ENCODE assay signal across 10 mouse cellular contexts in genomic region chr3:30736809-30737208, GRCm38 (mm10). TPM values are rescaled to one million over a fixed set of nuclear protein-coding genes. Genes with fewer than 3 reads are reported as not detected.
DNase-seq lines count a peak whose midpoint lies in the region; ATAC-seq and TF ChIP-seq lines count a peak whose summit lies in the region.
"Had no signal": no experiment of that assay in that cellular context is flagged by ENCODE, and none has a peak within 500 bp of the region (broad histone marks: within the 10 kb centered on the region; RNA-seq: fewer than 3 reads in every experiment).

No protein-coding gene starts in this region.

- no peak for TF ChIP-seq POLR2A in cerebellum, adult 2 months (IDR thresholded peaks at IDR 0.05; ENCODE audit: borderline replicate concordance, insufficient read depth, low read length)

- H3K9me3 ChIP-seq in embryonic facial prominence, embryonic 10.5 days: no peaks in the 10 kb centered on the region
- no peaks in the 10 kb centered on the region for H3K9me3 ChIP-seq in forebrain, postnatal 0 days (ENCODE audit: low read length)
- no peaks in the 10 kb centered on the region for H3K9me3 ChIP-seq in midbrain, embryonic 13.5 days
- H3K9me3 ChIP-seq in kidney, embryonic 14.5 days (ENCODE audit: control insufficient read depth, low read length): no peaks in the 10 kb centered on the region

- no peak overlapping the region for H3K4me3 ChIP-seq in embryonic facial prominence, embryonic 10.5 days
- H3K4me3 ChIP-seq in forebrain, postnatal 0 days (ENCODE audit: low read depth, low read length): no peak overlapping the region
- no peak overlapping the region for H3K4me3 ChIP-seq in midbrain, embryonic 13.5 days (replicated peaks)
- H3K4me3 ChIP-seq in kidney, embryonic 14.5 days (ENCODE audit: low read length): no peak overlapping the region
- no peak overlapping the region for H3K4me3 ChIP-seq in cerebellum, adult 2 months (replicated peaks; ENCODE audit: insufficient read depth, low read depth, low read length)

- no peaks in the 10 kb centered on the region for H3K36me3 ChIP-seq in embryonic facial prominence, embryonic 10.5 days (replicated peaks)
- no peaks in the 10 kb centered on the region for H3K36me3 ChIP-seq in forebrain, postnatal 0 days (ENCODE audit: insufficient read depth)
- H3K36me3 ChIP-seq in midbrain, embryonic 13.5 days: no peaks in the 10 kb centered on the region
- H3K36me3 ChIP-seq in kidney, embryonic 14.5 days (ENCODE audit: control insufficient read depth, insufficient read depth, low read length): no peaks in the 10 kb centered on the region

- no peaks in the 10 kb centered on the region for H3K27me3 ChIP-seq in embryonic facial prominence, embryonic 10.5 days (replicated peaks; ENCODE audit: low read depth, poor library complexity, severe bottlenecking)
- no peaks in the 10 kb centered on the region for H3K27me3 ChIP-seq in forebrain, postnatal 0 days (ENCODE audit: insufficient read depth, low read length)
- H3K27me3 ChIP-seq in midbrain, embryonic 13.5 days: no peaks in the 10 kb centered on the region
- no peaks in the 10 kb centered on the region for H3K27me3 ChIP-seq in kidney, embryonic 14.5 days (ENCODE audit: control insufficient read depth, insufficient read depth, low read length)
- no peaks in the 10 kb centered on the region for H3K27me3 ChIP-seq in cerebellum, adult 2 months (ENCODE audit: control insufficient read depth, insufficient read depth, low read length)

- H3K4me1 ChIP-seq in embryonic facial prominence, embryonic 10.5 days: peaks cover 9% of the 10 kb centered on the region; the same call in 1 of the 2 replicates
- 0 out of 2 replicates have a peak, but pooled peaks cover 10% of the 10 kb centered on the region for H3K4me1 ChIP-seq in forebrain, postnatal 0 days (ENCODE audit: insufficient read depth)
- H3K4me1 ChIP-seq in midbrain, embryonic 13.5 days (replicated peaks): 0 out of 2 replicates have a peak, but pooled peaks cover 8% of the 10 kb centered on the region
- H3K4me1 ChIP-seq in kidney, embryonic 14.5 days (ENCODE audit: control insufficient read depth, insufficient read depth, low read length): no peaks in the 10 kb centered on the region
- no peaks in the 10 kb centered on the region; the same call in 1 of the 2 replicates for H3K4me1 ChIP-seq in cerebellum, adult 2 months (ENCODE audit: control insufficient read depth, insufficient read depth, low read length)

- H3K9ac ChIP-seq in forebrain, postnatal 0 days: peak overlapping the region; percentile 7; the same call in 1 of the 2 replicates
- no peak overlapping the region for H3K9ac ChIP-seq in midbrain, embryonic 13.5 days (replicated peaks)
- no peak overlapping the region for H3K9ac ChIP-seq in kidney, embryonic 14.5 days (ENCODE audit: low read depth, low read length)

- TF ChIP-seq CTCF in forebrain, postnatal 0 days (IDR thresholded peaks at IDR 0.05; ENCODE audit: low read depth): no peak
- no peak for TF ChIP-seq CTCF in cerebellum, adult 2 months (IDR thresholded peaks at IDR 0.05; ENCODE audit: borderline replicate concordance, insufficient read depth, low read depth, low read length)

- no peak overlapping the region for H3K4me2 ChIP-seq in forebrain, postnatal 0 days (ENCODE audit: low read depth)
- H3K4me2 ChIP-seq in midbrain, embryonic 13.5 days (replicated peaks): no peak overlapping the region
- no peak overlapping the region for H3K4me2 ChIP-seq in kidney, embryonic 14.5 days (replicated peaks; ENCODE audit: low read depth, low read length)

- H3K27ac ChIP-seq in embryonic facial prominence, embryonic 10.5 days (replicated peaks): 0 out of 2 replicates have a peak overlapping the region, but pooled peaks have one; percentile 5
- peak overlapping the region; percentile 54; the same call in 1 of the 2 replicates for H3K27ac ChIP-seq in forebrain, postnatal 0 days (ENCODE audit: low read depth, low read length)
- no peak overlapping the region for H3K27ac ChIP-seq in midbrain, embryonic 13.5 days
- no peak overlapping the region for H3K27ac ChIP-seq in kidney, embryonic 14.5 days (ENCODE audit: low read depth, low read length)
- H3K27ac ChIP-seq in cerebellum, adult 2 months (ENCODE audit: insufficient read depth, low read length): no peak overlapping the region

- WGBS in embryonic facial prominence, embryonic 10.5 days: 76% methylated on average over 9 of the region's 9 CpGs
- 37% methylated on average over 9 of the region's 9 CpGs for WGBS in forebrain, postnatal 0 days
- 55% methylated on average over 9 of the region's 9 CpGs for WGBS in midbrain, embryonic 13.5 days
- 79% methylated on average over 9 of the region's 9 CpGs for WGBS in kidney, embryonic 14.5 days
- 43% methylated on average over 9 of the region's 9 CpGs for WGBS in cerebellum, adult 2 months

- peak; percentile 18 for DNase-seq in embryonic facial prominence, embryonic 10.5 days (ENCODE audit: low spot score)
- peak; percentile 66 for DNase-seq in forebrain, postnatal 0 days
- DNase-seq in layer of hippocampus, adult 18-20 months (ENCODE audit: low spot score in 2 of 2): peak; percentile 11 to 29
- no peak for DNase-seq in B cell, adult 2 months
- DNase-seq in kidney, postnatal 36 days: no peak
- DNase-seq in cerebellum, adult 2 months: no peak
- DNase-seq: kidney, postnatal 10 days; thymus, postnatal 25 days had no signal

- ATAC-seq in forebrain, postnatal 0 days: peak; percentile 91
- peak; percentile 67; the same call in 1 of the 2 replicates for ATAC-seq in midbrain, embryonic 13.5 days
- no peak for ATAC-seq in kidney, embryonic 14.5 days (ENCODE audit: low FRiP score, low TSS enrichment)

RNA-seq across cellular contexts. Expression of gene Samd7, which starts 9.3 kb away (rescaled TPM):
- not detected in 2 replicates for polyA plus RNA-seq in embryonic facial prominence, embryonic 10.5 days (2016; fragmentation: Nextera tagmentation; extraction: Ambion mirVana)
- 0.33 and 0.38 TPM in 2 replicates for total RNA-seq in forebrain, postnatal 0 days (2014; rRNA removed)
- polyA plus RNA-seq in forebrain, postnatal 0 days (2015; fragmentation: Nextera tagmentation; extraction: Ambion mirVana): 0.04 and 0.11 TPM in 2 replicates
- not detected for total RNA-seq in layer of hippocampus, adult 18-20 months (2021)
- polyA plus RNA-seq in midbrain, embryonic 13.5 days (2015; fragmentation: Nextera tagmentation; extraction: Ambion mirVana): not detected in 2 replicates
- polyA plus RNA-seq in kidney, embryonic 14.5 days (2014; fragmentation: Nextera tagmentation; extraction: Ambion mirVana): not detected in 2 replicates
- polyA plus RNA-seq in cerebellum, adult 2 months (2012; rRNA removed): 0.05 and 0.15 TPM in 2 replicates

RNA-seq across cellular contexts. Expression of gene Lrrc31, which starts 37.2 kb away (rescaled TPM):
- not detected in 2 replicates for polyA plus RNA-seq in embryonic facial prominence, embryonic 10.5 days (2016; fragmentation: Nextera tagmentation; extraction: Ambion mirVana)
- not detected in 2 replicates for total RNA-seq in forebrain, postnatal 0 days (2014; rRNA removed)
- polyA plus RNA-seq in forebrain, postnatal 0 days (2015; fragmentation: Nextera tagmentation; extraction: Ambion mirVana): not detected in 2 replicates
- total RNA-seq in layer of hippocampus, adult 18-20 months (2021): not detected
- polyA plus RNA-seq in midbrain, embryonic 13.5 days (2015; fragmentation: Nextera tagmentation; extraction: Ambion mirVana): 0.11 TPM in 1 of 2 replicates, not detected in the other
- polyA plus RNA-seq in kidney, embryonic 14.5 days (2014; fragmentation: Nextera tagmentation; extraction: Ambion mirVana): 0.24 TPM in 1 of 2 replicates, not detected in the other
- polyA plus RNA-seq in cerebellum, adult 2 months (2012; rRNA removed): not detected in 2 replicates

RNA-seq across cellular contexts. Expression of gene Sec62, which starts 55.9 kb away (rescaled TPM):
- 44.8 and 58.1 TPM in 2 replicates for polyA plus RNA-seq in embryonic facial prominence, embryonic 10.5 days (2016; fragmentation: Nextera tagmentation; extraction: Ambion mirVana)
- 66.7 and 72.1 TPM in 2 replicates for total RNA-seq in forebrain, postnatal 0 days (2014; rRNA removed)
- polyA plus RNA-seq in forebrain, postnatal 0 days (2015; fragmentation: Nextera tagmentation; extraction: Ambion mirVana): 88.5 and 92.8 TPM in 2 replicates
- total RNA-seq in layer of hippocampus, adult 18-20 months (2021): 10 to 100 TPM; 96.6 to 99.3 TPM
- 92.7 and 101 TPM in 2 replicates for polyA plus RNA-seq in midbrain, embryonic 13.5 days (2015; fragmentation: Nextera tagmentation; extraction: Ambion mirVana)
- polyA plus RNA-seq in kidney, embryonic 14.5 days (2014; fragmentation: Nextera tagmentation; extraction: Ambion mirVana): 98.0 and 108 TPM in 2 replicates
- 102 and 111 TPM in 2 replicates for polyA plus RNA-seq in cerebellum, adult 2 months (2012; rRNA removed)

Comparison
In these comparisons a context has a peak if more than half of its experiments do, and no peak if none do; other contexts are left out.
1. DNase-seq: peak in embryonic facial prominence, embryonic 10.5 days (single experiment), forebrain, postnatal 0 days (single experiment) and layer of hippocampus, adult 18-20 months (2 of 2); none in B cell, adult 2 months (0 of 2), kidney, postnatal 36 days (0 of 2) and cerebellum, adult 2 months (0 of 2).
2. H3K27ac ChIP-seq: peak in embryonic facial prominence, embryonic 10.5 days (single experiment) and forebrain, postnatal 0 days (single experiment); none in midbrain, embryonic 13.5 days (single experiment), kidney, embryonic 14.5 days (single experiment) and cerebellum, adult 2 months (single experiment).